Mouse (Mus musculus) layer of hippocampus, adult 9-11 months (tissue): ENCODE measurements around the gene Vmp1.

Experiments
- DNase-seq: peaks from one replicate; pipeline ENCODE4 v3.0.0; 2022

Gene Vmp1

DNA sequence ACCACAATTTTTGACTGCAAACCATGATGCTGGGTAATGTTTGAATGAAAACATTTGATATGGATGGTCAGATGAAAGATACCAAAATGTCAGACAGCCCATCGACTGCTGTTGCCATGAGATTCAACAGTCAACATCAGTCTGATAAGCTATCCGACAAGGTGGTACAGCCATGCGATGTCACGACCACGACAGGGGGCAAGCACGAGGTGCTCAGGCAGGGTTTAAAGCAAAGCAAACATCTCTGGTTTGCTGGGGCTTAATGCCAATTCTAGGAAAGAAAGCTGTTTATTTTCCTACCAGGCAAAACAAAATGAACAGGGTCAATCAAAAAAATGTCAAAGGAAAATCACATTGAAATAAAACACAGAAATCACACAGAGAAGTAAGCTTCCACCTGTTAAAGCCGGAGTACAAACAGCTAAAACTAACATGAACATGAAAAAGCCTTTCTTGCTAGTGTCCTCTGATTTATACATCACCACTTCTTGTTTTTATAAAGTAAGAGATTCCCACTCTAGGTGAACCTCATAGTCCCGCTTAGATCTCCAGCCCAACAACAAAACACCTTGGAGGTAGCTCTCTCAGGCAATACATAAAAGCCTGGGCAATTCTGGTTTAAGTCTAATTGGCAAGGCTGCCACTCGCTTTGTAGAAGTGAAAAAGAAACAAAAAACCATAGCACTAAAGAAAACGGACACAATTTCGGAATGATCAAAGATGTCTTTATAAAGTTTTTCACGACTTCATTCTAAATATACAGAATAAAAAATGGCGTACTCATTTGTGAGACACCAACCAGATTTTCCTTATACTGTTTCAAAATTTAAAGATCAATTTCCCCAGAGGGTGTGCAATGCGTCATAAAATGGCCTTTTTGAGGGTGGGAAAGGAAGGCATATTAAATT, 99.4 kb downstream of the Vmp1 start:
- no peak for DNase-seq

DNA sequence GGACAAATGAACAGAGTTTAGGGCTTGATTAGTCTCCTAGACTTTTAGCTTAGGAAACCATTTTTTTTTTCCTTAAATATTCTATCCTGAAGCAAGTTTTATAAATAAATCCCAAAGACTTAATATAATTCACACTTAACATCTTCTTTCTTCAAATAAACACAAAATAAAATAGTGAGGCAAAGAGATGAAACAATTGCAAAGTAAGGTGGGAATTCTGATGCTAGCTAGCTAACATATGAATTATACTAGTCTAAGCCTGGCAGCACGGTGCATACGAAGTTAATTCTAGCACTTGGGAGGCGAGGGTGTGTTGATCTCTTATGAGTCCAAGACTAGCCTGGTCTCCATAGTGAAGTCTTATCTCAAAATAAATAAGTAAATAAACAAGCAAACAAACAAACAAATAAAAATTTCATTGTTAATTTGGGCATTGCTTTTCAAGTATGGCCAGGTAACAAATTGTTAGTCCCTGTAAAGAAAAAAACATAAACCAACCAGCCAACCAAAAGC, 100.3 kb downstream of the Vmp1 start:
- DNase-seq = no peak

DNA sequence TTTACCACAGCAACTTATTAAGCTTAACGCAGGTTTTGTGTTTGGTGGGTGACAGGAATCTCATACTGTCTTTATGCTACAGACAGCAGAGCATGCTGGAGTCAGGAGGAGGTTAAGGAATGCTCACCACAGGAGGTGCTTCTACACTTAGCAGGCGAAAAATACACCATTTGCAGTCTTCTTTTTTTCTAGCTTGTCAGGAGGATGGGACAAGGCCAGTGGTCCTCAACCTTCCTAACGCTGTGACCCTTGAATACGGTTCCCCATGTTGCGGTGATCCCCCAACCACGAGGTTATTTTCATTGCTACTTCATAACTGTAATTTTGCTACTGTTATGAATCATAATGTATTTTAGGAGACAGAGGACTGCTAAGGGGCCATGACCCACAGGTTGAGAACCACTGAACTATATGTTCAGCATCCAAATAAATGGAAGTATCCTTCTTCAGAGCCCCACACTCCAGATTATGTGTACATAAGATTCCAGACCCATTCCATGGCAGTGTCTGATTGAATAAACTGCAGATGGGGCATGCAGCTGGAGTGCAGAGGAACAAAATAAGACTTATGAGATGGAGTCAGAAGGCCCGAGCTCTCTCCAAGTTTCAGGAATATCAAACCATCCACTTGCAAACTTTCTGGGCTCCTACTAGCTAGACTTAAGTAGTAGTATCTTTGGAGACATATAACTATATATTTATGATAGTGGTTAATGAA, 100.9 kb downstream of the Vmp1 start:
- DNase-seq = no peak

DNA sequence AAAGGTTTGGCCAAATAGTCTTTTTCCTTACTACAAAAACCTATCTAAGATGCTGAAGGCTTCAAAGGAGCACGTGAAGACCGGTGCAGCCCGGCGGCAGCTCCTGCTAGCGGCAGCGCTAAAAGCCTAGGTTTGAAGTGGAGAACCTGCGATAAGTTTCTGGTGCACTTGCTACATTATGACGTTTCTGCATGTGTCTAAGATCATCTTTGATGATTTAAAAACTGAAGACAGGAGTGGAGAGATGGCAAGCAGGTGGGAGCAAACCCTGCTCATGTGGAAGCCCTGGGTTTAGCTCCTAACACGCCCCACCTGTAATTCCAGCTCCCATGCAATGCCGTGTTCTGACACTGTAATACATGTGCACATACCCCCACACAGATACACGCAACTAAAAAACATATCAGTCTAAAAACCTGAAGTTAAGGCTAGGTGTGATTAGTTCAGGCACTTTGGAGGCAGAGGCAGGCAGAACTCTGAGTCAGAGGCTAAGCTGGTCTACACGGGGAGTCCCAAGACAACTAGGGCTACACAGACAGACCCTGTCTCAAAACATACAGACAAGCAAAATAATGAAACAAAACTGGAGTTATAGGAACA, 101.6 kb downstream of the Vmp1 start:
- no peak for DNase-seq

DNA sequence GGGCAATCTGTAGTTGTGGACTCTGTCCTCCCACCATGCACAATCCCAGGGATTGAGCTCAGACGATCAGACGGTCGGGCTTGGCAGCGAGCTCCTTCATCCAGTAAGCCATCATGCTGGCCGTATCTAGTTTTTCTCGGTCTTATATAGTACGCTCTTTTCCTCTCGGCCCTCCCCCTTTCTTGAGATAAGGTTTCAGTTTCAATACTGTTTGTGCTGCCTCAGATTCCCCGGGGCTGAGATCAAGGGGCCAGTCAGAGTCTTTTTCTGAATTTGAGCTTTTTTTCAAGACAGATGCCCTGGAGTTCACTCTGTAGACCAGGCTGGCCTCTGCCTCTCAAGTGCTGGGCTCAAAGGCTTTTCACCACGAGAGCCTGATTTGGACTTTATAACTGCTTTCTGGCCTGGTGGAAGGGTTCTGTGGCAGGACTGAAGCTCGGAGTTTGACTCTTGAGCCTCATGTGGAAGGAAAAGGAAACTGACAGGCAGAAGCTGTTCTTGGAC, 102.3 kb downstream of the Vmp1 start:
- DNase-seq = no peak

DNA sequence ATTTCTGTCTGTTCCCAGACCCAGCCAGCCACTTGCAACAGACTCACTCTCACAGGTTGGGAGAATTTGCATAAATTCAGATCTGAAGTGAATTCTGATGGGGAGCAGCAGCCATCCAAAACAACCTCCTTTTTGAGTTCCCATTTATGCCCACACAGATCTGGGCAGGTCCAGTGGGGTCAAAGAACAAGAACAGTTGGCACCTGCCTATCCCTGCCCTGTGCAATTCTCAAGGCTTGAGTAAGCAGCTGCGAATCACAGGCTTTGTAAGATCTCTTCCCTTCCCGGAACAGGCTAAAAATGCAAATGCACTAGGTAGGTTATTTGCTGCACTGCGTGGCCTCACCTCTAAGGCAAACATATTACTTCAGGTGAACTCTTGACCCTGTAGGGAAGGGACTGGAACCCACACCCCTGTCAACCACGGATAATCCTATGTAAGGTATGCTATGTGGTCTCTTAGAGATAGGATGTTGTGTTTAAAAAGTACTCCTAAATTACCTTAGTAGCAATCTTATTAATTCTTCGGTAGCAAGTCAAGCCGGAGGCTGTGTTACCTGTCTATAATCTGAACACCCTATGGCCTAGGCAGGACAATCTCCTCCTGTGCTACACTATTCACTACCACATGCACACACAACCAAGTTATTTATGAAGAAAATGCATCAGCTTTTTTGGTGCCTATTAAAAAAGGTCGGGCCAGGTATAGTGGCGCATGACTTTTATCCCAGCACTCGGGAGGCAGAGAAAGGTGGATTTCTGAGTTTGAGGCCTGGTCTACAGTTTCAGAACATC, 103.1 kb downstream of the Vmp1 start:
- no peak for DNase-seq

DNA sequence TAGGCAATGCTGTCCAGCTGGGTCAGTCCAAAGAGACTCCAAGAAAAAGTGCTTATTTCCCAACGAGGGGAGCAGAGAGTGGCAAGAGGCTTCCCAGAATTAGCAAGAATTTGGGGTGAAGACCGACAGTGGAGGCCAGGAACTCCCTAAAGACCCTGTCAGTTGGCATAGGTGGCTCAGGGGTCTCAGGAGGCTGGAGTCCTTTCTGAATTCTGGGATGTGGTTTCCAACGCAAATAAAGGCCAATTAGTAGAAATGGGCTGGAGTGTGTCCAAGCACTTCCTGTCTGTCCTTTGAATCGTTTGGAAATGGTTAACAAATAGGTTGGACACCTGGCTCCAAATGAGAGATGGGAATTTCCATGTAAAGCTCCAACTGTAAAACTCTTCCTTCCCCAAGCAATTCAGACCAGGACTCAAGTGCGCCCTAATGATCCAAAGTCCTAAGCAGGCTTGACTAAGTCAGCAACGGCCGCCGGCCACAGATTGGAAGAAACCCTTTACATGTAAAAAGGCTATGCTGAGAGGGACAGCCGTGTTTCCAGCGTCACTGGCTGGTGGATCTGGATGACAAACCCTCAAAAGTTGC, 103.8 kb downstream of the Vmp1 start:
- DNase-seq = no peak

DNA sequence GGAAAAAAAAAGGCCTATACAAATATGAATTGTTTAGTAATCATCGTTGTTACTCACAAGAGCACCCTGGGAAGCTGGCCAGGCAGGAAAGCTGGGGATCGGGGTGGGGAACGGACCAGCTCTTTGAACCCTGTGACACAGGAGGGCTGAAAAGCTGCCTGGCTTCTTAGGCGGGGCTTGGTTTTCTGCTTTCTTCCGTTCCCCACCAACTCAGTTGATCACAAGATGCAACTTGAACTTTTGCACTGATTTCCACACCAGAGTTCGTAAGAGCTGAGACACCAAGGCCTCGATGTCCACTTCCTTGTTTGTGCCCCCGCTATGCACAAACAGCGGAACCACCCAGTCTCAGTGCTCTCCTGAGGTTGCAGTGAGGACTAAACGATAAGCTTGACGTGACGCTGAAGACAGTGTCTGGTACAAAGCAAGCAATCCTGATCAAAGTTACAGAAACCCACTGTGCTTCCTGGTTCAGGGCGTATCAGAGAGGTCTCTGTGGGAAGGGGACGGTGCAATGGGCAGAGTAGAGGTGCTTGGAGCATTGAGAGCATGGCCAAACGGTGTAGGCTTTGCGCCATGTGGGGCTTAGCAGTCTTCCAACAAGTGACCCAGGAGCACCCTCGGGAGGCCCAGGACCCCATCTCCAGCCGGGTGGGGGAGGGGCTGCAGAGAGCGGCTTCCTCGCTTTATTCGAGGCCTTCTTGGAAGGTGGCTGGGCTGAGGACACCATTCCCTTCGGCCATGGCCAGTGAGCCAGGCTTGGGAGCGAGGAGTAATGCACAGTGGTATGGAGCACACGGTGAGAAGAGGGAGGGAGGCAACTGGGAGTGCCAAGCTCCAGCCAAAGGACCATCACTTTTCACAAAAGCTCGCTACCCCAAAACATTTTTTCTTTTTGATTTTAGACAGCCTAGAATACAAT, 104.6 kb downstream of the Vmp1 start:
- peak; percentile 76 for DNase-seq

DNA sequence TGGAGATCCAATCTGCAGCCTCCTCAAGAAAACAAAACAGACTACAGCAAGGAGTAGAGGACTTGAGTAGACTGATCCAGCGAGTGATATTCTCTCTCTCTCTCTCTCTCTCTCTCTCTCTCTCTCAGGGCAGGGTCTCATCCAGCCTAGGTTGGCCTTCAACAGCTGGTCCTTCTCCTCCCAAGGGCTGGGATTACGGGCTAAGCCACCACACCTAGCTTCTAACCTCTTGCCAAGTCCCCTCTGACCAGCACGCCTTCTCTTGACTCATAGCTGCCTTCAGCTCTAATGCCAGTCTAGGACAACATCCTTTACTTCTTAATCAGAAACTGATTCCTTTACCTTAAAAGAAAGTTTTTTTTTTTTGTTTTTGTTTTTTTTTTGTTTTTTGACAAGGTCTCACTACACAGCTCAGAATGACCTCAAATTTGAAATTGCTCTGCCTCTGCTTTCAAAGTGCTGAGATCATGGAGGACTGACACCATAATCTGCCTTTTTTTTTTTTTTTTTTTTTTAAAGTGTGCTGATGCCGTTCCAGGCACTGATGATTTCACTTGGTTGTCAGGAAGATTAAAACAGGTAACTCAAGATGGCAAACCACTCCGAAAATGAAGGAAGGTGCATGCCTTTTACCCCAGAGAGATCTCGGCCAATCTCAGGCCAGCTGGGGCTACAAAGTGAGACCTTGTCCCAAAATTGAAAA, 105.4 kb downstream of the Vmp1 start:
- DNase-seq = no peak

DNA sequence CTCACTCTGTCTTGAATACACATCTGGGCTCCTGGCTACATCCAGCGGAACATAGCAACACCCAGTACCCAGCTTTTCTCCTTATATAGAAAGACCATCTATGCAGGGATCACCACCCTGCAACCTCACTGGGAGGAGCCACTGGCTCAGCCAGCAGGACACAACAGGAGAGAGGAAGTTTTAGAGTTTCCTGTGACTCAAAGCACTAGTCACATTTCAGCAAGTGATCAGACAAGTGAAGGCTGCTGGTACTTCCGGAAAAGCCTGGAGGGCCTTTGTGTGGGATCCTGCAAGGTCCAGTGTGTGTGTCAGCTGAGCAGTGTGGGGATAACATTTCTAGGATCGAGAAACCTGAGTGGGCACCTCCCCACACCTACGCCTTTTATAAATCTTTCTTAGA, 106.4 kb downstream of the Vmp1 start:
- DNase-seq = peak; percentile 63

DNA sequence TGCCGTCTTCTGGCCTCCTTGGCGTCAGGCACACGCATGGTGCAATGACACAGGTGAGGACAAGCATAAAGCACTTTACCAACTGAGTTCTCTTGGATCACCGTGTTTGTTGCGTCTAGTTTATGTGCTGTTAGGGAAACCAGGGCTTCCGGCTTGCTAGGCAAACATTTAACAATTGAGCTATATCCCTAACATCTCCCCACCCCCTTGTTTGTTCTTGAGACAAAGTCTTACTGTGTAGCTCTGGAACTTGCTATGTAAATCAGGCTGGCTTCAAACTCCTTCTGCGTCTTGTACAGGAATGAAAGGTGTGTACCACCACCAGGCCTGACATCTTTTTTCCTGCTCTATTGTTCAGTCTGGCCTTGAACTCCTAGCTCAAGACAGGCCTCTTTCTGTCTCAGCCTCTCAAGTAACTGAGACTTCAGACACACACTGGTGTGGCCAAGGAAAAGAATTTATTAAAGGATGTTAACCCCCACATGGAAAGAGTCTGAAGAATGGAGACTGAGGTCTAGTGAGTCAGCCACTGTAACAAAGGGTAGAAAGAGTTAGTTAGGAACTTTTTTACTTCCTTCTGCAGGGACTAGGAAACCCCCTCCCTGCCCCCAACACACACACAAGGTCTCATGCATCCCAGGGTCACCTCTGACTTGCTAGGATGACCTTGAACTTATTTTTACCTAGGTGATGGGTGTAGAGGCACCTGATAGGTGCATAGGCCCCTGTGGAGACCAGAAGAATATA, 107.8 kb downstream of the Vmp1 start:
- no peak for DNase-seq

DNA sequence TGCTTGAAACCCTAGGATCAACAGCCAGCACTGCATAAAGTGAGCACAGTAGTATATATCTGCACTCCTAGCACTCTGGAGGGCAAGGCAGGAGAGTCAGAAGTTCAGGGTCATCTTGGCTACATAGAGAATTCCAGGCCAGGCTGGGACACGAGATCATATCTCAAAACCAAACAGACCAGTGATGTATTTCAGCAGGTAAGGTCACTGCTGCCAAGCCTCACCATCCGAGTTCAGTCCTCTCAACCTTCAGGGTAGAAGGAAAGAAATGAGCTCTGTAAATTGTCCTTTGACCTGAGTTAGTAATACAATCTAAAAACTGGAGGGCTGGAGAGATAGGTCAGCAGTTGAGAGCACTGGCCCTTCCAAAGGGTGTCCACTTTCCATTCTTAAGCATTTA, 109.2 kb downstream of the Vmp1 start:
- DNase-seq = no peak

DNA sequence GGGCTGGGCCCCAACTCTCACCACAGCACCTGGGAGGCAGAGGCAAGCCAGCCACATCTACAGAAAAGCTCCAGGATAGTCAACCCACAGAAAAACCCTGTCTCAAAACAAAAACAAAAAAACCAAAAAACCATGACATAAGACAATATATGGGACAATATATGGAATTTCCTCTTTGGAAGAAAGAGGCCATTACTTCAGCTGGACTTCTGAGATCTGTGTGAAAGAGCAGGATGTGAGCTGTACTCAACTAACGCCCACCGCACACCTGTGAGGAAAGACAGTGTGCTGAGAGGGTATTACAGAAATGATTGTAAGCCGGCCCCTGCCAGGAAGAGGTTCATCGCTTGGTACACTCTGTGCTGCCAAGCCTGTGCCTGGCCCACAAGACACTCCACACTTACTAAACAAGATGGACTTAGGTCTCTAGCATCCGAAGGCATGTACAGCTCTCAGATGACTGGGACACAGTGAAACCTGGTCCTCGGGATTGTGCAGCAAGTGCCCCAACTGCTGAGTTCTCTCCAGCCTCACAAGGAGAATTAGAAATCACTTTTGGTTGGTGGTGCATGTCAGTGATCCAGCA, 109.9 kb downstream of the Vmp1 start:
- DNase-seq = no peak

DNA sequence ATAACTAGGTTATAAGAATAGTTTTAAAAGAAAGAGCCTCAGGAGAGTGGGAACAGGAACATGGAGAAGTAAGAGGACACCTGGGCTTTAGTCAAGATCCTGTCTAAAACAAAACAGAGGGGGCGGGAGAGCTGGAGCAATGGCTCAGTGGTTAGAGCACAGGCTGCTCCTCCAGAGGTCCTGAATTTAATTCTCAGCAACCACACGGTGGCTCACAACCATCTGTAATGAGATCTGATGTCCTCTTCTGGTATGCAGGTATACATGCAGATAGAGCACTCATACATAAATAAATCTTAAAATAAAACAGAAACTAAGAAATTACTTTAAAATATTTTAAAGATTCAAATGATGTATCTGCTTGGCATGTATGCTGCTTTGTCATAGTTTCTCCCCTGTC, 111.0 kb downstream of the Vmp1 start:
- DNase-seq = no peak

DNA sequence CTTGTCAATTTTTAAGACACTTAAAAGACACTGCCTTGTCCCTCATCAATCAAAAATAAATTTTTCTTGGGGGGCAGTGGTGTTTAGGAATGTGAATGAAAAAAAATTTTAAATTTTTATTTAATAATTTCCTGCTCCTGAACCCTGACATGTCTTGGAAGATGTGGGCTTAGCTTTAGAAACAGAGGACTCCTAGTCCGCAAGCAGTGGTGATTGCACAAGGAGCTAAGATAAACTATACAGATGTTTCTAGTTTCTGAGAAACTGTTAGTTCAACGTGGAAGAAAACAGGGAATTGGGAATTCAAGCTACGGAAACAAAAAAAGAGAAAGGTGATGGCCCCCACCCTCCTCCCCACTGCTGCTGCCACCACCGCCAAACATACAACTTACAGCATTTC, 111.8 kb downstream of the Vmp1 start:
- no peak for DNase-seq

DNA sequence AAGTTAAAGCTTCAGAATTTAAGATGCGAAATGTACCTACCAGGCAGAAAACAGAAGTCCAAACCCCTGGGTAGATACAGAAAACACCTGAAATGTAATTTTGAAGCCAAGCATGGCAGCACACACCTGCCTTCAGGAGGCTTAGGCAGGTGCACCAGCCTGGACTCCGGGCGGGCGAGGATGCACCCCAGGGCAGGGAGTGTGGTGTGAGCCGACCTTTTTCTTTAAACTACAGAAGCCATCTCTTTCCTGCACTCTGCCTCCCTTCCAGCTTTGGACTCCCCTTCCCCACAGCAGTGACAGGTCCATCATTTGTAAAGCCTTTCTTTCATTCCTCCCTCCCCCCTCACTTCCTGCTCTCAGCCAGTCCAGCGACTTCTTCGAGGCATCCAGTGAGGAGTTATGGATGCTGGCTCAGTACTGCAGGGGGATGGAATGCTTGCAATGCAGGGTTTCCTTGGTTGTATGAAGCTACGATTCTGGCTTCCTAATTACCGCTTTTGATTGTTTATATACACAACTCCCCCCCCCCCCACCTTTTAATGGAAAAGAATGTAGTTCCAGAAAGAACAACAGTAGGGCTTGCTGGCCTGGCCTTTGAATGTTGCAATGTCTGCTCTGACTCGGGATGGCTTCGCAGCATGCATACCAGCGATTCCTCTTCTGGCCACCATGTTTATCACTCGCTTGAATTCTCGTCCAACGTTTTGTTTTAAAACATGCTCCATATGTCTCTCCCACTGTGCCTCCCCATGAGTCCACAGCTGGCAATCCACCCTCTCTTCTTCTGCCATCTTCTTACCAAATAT, 112.4 kb downstream of the Vmp1 start:
- DNase-seq = peak; percentile 38

DNA sequence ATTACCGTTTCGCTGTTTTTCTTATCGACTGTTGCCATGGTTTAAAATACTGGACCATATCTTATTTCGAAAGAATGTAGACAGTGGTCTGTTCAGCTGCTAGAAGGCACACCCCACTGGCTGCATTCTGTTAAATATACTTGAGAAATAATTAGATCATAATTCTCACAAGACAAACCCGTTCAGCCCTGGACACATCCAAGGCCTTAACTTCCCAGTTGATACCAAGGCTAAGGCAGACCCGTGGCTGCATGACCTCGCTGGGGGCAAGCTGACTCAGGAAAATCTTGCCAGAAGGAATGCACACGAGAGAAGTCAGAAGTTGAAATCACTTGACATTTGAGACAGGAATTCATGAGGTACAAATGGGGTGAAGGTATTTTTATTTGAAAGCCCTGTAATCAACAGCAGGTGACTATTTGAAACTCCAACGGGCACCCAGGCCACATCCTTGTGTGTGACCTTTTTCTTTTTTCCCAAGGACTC, 113.3 kb downstream of the Vmp1 start:
- DNase-seq = no peak

DNA sequence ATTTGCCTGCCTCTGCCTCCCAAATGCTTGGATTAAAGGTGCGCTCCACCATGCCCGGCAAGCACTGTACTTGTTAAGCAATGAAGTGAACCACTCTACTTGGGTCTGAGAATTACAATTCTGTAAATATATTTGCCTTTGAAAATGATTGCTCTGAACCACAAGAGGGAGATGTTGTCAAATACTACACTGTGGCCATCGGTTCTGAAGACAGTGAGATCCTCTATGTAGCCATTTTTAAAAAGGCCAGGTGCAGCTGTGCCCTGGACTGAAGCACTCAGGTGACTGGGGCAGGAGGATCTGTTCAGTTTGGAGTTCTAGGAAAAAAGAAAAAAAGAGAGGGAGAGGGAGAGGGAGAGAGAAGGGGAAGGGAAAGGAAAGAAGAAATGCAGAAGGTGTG, 115.2 kb downstream of the Vmp1 start:
- no peak for DNase-seq
